Mouse (Mus musculus) 3T3-L1 (cell line): ENCODE data around the gene Stx18.

Source experiments
- DNase-seq: peaks from one replicate; pipeline ENCODE4 v3.0.0-alpha.2; 2015; ENCODE audit warnings: low read depth, low spot score

Stx18 gene

DNA sequence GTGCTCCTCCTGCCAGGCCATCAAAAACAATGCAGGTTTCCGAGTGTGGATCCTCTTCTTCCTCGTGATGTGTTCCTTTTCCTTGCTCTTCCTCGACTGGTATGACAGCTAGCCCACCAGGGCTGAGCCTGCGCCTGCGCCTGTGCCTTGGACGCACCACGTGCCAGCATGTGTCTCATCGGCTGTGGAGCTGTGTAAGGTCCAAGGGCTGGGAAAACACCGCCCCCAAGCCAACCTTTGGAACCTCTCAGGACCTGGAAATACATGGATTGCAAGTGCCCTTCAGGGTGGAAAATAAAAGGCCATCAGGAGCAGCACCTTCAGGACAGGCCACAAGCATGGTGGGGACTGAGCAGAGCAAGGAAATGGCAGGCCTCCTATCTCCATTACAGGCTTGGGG is 97.7 kb downstream of the Stx18 start:
- DNase-seq, result no peak

DNA sequence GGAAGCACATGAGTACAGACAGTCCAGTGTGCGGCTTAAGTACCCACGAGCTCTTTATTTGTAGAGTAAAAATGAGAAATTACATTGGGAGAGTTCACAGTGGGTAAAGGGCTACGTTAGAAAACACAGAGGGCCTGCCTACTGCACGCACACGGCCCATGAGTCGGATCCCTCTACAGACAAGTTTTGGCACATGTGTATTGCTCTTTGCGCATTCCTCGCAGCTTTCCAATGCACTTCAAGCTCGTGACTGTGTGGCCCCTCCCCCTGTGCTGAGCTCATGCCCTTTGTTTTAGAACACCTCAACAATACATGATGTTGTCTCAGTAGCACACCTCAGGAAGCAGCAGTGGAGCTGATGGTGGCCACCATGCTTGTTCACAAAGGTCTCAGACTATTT is 98.6 kb downstream of the Stx18 start:
- no peak for DNase-seq

DNA sequence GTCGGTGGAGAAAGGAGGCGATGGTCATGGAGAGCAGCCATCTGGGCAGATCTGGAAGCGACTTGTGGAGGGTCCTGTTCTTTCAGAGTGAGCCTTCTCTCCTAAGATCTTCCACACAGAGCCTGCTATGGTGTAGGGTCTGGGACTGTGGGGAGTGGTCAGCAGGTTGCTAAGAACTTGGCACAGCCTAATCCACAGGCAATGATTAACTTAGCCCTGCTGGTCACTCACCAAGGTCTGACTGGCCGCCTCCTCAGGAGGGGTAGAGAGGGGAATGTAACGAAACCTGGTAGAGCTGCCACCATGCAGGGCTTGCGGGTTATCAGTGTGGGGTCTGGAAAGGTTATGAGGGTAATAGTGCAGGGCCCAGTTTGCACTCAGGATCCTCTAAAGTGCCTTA is 102.4 kb downstream of the Stx18 start:
- DNase-seq, result no peak

GRCm38 (mm10) chr5:38146524-38146923 is 108.0 kb downstream of the Stx18 start:
- peak; percentile 68 for DNase-seq

- DNase-seq, result peak; percentile 73
These were observed 112.7 kb downstream of the Stx18 start for GRCm38 (mm10) chr5:38151264-38151663.

DNA sequence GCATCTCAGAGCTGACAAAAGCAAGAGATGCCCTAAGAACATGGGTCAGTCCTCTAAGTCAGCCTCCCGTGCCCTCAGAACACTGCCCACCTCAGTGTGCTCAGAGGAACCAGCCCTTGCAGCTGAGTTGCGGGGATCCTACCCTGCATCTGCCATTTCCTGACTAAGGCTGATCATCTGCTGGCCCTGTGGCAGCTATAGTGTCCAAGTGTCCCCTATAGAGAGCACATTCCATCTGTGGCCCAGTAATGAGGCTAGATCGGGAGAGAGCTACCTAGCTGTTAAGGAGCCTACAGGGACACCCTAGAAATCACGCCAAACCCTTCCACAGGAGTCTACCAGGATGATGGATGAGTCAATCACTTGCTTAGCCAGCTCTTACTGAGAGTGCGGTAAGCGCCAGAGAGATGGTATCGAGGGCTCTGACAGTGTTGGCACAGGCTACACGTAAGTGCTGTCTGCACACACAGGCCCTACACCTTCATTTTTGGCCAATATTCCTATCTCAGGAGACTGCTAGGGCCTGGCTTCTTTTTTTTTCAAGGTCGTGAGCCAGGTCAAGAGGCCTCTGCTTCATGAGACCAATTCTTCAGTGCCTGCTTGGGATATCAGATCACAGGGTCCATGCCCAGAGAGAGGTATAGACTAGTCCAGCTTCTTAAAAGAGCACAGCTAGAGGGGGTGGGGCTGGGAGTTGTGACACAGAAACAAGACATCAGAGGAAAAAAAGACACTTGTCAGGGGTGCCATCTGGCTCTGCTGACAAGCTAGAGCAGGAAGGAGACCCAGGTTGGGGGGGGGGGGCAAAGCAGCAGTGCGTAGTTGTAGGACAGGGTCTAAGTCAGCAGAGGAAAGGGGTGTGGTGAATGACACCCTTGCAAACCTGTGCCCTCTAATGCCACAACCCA is 113.9 kb downstream of the Stx18 start:
- DNase-seq, result peak; percentile 32

- DNase-seq, result no peak
These were observed 115.1 kb downstream of the Stx18 start for GRCm38 (mm10) chr5:38153636-38154035.

GRCm38 (mm10) chr5:38157481-38158020 is 119.0 kb downstream of the Stx18 start:
- DNase-seq, result no peak

GRCm38 (mm10) chr5:38158501-38158946 is 120.0 kb downstream of the Stx18 start:
- no peak for DNase-seq

DNA sequence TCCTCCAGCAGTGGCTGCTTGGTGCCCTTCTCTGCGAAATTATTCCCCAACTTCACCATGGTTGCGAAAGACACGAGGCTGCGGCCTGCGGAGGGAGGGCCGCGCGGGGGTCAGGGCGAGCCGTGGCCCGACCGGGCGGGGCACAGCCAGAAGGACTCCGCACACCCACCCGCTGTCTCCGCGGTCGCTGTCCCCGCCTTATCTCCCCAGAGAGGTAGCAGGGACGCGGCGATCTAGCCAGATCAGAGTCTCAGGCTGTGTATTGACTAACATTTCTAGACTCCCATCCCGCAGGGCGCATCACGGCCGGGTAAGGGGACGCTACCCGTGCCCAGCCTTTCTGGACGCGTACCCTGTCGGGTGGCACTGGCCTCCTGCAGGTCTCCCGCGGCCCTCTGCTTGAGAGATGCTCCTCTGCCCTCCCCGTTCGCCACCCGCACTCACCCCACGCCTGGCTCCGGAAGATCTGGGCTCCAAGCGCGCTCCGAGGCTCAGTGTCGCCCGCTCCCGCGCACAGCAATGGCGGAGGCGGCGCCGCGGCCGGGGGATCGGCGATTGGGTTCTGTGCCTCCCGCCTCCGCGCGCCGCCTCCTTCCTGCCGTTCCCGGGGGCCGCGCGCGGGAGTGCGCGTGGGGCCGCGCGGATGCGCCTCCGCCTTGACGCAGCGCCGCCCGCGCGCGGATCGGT is 120.5 kb downstream of the Stx18 start:
- no peak for DNase-seq

DNA sequence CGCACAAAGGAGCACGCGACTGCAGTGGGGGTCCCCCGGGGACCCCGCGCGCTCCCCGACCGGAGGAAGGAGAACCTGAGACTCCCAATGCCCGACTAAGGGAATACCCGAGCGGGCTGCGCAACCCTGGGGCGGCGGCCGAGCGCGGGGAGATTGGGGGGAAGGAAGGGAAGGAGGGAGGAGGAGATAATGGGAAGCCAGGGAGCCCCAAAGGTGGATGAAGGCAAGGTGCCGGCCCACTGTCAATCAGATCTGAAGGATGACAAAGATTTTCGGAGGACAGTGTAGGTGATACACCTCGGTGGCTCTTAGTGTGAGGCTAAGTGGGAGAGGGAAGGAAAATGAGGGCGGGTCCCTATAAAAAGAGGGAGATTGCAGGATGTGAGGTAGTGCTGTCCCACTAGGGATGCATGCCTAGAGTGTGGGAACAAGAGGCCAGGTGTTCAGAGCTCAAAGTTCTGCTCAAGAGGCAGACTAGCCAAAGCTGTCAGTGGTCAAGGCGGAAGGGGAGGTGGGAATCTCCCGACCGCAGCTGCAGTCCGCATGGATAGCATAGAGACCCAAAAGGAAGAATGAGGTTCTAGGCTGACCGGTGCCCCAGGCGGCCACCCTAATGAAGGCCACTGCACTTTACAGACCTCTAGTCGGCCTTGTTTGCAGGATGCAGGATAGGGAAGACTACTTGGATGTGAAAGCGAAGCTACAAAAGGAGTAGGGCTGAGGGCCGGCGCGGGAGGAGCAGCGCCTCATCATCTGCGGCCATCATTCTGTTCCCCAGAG is 121.3 kb downstream of the Stx18 start, which contains the start of gene Nsg1:
Nsg1 (minus strand) TSS at position 274 of the 780 bp plus-strand sequence.
- no peak for DNase-seq

DNA sequence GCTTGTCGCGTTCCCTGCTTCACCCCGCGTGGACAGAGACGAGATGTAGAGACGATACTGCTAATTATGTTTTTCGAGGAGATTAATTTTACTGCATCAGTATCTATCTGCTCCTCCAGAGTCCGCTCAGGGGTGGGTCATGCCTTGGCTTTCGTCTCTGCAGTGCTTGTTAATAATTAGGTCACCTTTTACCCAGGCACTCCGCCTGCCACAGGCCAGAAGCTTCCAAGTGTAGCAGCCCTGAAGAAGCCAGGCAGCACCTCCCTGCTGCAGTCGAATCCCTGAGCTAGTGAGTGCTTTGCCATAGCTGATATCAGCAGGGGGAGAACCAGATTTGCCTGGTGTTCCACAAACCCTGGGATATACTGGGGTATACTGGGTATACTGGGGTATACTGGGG is 130.0 kb downstream of the Stx18 start:
- DNase-seq, result no peak

DNA sequence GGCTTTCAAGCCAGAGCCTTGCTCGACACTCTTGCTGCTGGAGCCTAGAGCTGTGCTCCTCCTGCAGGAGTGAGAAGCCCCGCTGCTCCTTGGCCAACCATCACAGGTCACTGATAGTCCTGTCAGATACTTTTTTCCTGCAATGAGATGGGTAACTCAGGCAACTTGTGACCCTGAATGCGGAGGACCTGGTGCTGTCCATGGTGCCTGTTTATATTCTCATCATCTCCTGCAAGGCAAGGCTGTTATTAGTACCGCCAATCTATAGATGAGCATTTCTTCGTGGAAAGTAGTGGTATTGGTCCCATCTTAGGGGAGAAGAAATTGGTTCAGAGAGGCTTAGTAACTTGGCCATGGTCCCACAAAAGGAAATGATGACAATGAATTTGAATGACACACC is 135.2 kb downstream of the Stx18 start:
- peak; percentile 38 for DNase-seq

GRCm38 (mm10) chr5:38174256-38174912 is 135.8 kb downstream of the Stx18 start:
- no peak for DNase-seq

GRCm38 (mm10) chr5:38184688-38185285 is 146.2 kb downstream of the Stx18 start:
- peak; percentile 69 for DNase-seq

DNA sequence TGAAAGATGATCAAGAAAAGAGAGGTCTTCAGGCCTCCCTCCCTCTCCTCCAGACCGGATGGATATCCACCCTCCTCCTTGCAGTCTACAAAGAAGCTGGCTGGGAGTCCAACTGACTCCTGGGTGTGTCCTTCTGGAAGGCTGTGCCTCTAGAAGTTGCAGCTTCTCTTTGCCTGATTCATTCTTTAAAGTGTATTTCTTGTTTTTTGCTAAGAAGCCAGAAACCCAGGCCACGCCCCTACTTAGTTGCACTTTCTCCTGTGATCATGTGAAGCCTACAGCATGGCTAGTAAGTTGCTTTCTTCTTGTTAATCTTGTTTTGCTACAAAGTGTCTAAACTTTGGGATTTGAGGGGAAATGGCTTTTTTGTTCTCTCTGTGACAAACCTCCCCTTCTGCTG is 148.5 kb downstream of the Stx18 start:
- peak; percentile 60 for DNase-seq
